Mouse (Mus musculus) C2C12 (cell line): ENCODE measurements around the gene Kif3b. TPM values are rescaled to one million over a fixed set of nuclear protein-coding genes. Genes with fewer than 3 reads are reported as not detected.
"Not testable (repeated sequence)": the region's sequence is repeated elsewhere in the genome, so short reads cannot be mapped to it uniquely, and the experiment has no call there.

Source experiments
- H3K27me3 ChIP-seq: one replicate; pipeline ENCODE4 v1.6.1; 2011; ENCODE audit not compliant: control insufficient read depth, insufficient read depth, insufficient read length
- H3K36me3 ChIP-seq: one replicate; pipeline ENCODE4 v1.6.1; 2011; ENCODE audit not compliant: control insufficient read depth, insufficient read depth
- H3K4me3 ChIP-seq: one replicate; pipeline ENCODE4 v1.5.1; 2011; ENCODE audit warnings: mild to moderate bottlenecking, control low read depth; ENCODE audit not compliant: poor library complexity, insufficient read depth, severe bottlenecking
- H3K79me2 ChIP-seq: one replicate; pipeline ENCODE4 v1.6.1; 2011; ENCODE audit not compliant: control insufficient read depth, insufficient read depth
- H3K79me3 ChIP-seq: one replicate; pipeline ENCODE4 v1.6.1; 2011; ENCODE audit warnings: low read depth, control low read depth
- H3ac ChIP-seq: one replicate; pipeline ENCODE3; 2011; ENCODE audit warnings: low read depth; ENCODE audit not compliant: control insufficient read depth, insufficient read length
- CEBPB ChIP-seq: IDR thresholded peaks from one replicate; pipeline ENCODE4 v1.6.1; 2011; ENCODE audit warnings: low read depth, mild to moderate bottlenecking, control low read depth, moderate library complexity
- CTCF ChIP-seq: IDR thresholded peaks from one replicate; pipeline ENCODE4 v1.5.1; 2011; ENCODE audit not compliant: control insufficient read depth, insufficient read depth, insufficient read length
- FOSL1 ChIP-seq: IDR thresholded peaks from one replicate; pipeline ENCODE4 v1.8.0; 2011; ENCODE audit warnings: mild to moderate bottlenecking, low read length; ENCODE audit not compliant: poor library complexity, insufficient read depth, severe bottlenecking
- MAX ChIP-seq: IDR thresholded peaks from one replicate; pipeline ENCODE4 v1.6.1; 2011; ENCODE audit warnings: mild to moderate bottlenecking, control low read depth
- MYOD1 ChIP-seq: IDR thresholded peaks from one replicate; pipeline ENCODE4 v1.6.1; 2011; ENCODE audit warnings: low read depth; ENCODE audit not compliant: control insufficient read depth, insufficient read length
- MYOG ChIP-seq: IDR thresholded peaks from one replicate; pipeline ENCODE4 v1.6.1; 2011; ENCODE audit not compliant: control insufficient read depth, insufficient read length; ENCODE audit errors: extremely low read depth
- USF1 ChIP-seq: IDR thresholded peaks from one replicate; pipeline ENCODE4 v1.6.1; 2011; ENCODE audit warnings: low read depth, mild to moderate bottlenecking, control low read depth, moderate library complexity
- polyA plus RNA-seq: library from polyadenylated mRNA; unstranded; fragments of >200 nt; fragmentation: generic; extraction: Trizol; gene quantifications from one replicate; pipeline ENCODE4 v1.2.1, GENCODE M21; 2012; ENCODE audit warnings: missing spikeins

The Kif3b gene
- polyA plus RNA-seq, 1 experiment = 8.6 TPM

GRCm38 (mm10) chr2:153276440-153276839, 14.8 kb upstream of the Kif3b start:
- TF ChIP-seq MYOD1 (no peak), FOSL1 (no peak), MAX (no peak), CEBPB (no peak), USF1 (no peak), CTCF (no peak), MYOG (no peak)
- Histone ChIP-seq H3K27me3 (no peaks in the 10 kb centered on the region), H3K79me2 (no peaks in the 10 kb centered on the region), H3K4me3 (no peak overlapping the region), H3K36me3 (no peaks in the 10 kb centered on the region), H3K79me3 (no peaks in the 10 kb centered on the region), H3ac (no peak overlapping the region)

GRCm38 (mm10) chr2:153276846-153277245, 14.4 kb upstream of the Kif3b start:
- not testable (repeated sequence) for H3K36me3 ChIP-seq, H3K4me3 ChIP-seq, H3ac ChIP-seq, H3K79me2 ChIP-seq, H3K27me3 ChIP-seq, H3K79me3 ChIP-seq

- Histone ChIP-seq H3K36me3 (no peaks in the 10 kb centered on the region), H3K27me3 (no peaks in the 10 kb centered on the region), H3K4me3 (no peak overlapping the region), H3K79me2 (no peaks in the 10 kb centered on the region), H3K79me3 (no peaks in the 10 kb centered on the region), H3ac (no peak overlapping the region)
- TF ChIP-seq MYOG (no peak), FOSL1 (no peak), CEBPB (no peak), MAX (no peak), CTCF (no peak), USF1 (no peak), MYOD1 (no peak)
Measured at GRCm38 (mm10) chr2:153278357-153278756, 12.9 kb upstream of the Kif3b start.

GRCm38 (mm10) chr2:153283919-153284318, 7.3 kb upstream of the Kif3b start:
- Histone ChIP-seq H3K79me3 (no peaks in the 10 kb centered on the region), H3ac (no peak overlapping the region), H3K36me3 (no peaks in the 10 kb centered on the region), H3K27me3 (peaks cover 6% of the 10 kb centered on the region), H3K79me2 (no peaks in the 10 kb centered on the region), H3K4me3 (no peak overlapping the region)
- TF ChIP-seq FOSL1 (no peak), MYOG (no peak), MYOD1 (no peak), CEBPB (no peak), MAX (no peak), USF1 (no peak), CTCF (no peak)

GRCm38 (mm10) chr2:153286524-153286923, 4.7 kb upstream of the Kif3b start:
- Histone ChIP-seq H3K79me3 (peaks cover under 1% of the 10 kb centered on the region), H3K4me3 (no peak overlapping the region), H3K36me3 (no peaks in the 10 kb centered on the region), H3ac (no peak overlapping the region), H3K79me2 (peaks cover 2% of the 10 kb centered on the region), H3K27me3 (peaks cover 6% of the 10 kb centered on the region)
- no peak for TF ChIP-seq MAX
- TF ChIP-seq MYOD1 = no peak
- no peak for TF ChIP-seq CEBPB
- no peak for TF ChIP-seq CTCF
- no peak for TF ChIP-seq USF1
- no peak for TF ChIP-seq MYOG
- TF ChIP-seq FOSL1 = no peak

- Histone ChIP-seq H3K79me3 (peaks cover 10% of the 10 kb centered on the region), H3K4me3 (no peak overlapping the region), H3K27me3 (peaks cover 6% of the 10 kb centered on the region), H3K79me2 (peaks cover 15% of the 10 kb centered on the region), H3ac (no peak overlapping the region), H3K36me3 (no peaks in the 10 kb centered on the region)
- TF ChIP-seq MYOG (no peak), USF1 (peak; percentile 42)
Measured at GRCm38 (mm10) chr2:153287835-153288234, 3.4 kb upstream of the Kif3b start.
